Mouse (Mus musculus) cerebellum, adult 2 months (tissue): ENCODE results near the gene Itga2b.

ENCODE experiments used
- CTCF ChIP-seq: fragments of 200-500 bp; IDR thresholded peaks from 2 replicates; pipeline ENCODE4 v1.5.1; 2011; ENCODE audit warnings: low read depth, mild to moderate bottlenecking, control low read depth, low read length, moderate library complexity, borderline replicate concordance; ENCODE audit not compliant: insufficient read depth
- POLR2A ChIP-seq: fragments of 200-500 bp; IDR thresholded peaks from 2 replicates; pipeline ENCODE4 v1.6.1; 2011; ENCODE audit warnings: low read length, control low read depth, borderline replicate concordance; ENCODE audit not compliant: insufficient read depth

DNA sequence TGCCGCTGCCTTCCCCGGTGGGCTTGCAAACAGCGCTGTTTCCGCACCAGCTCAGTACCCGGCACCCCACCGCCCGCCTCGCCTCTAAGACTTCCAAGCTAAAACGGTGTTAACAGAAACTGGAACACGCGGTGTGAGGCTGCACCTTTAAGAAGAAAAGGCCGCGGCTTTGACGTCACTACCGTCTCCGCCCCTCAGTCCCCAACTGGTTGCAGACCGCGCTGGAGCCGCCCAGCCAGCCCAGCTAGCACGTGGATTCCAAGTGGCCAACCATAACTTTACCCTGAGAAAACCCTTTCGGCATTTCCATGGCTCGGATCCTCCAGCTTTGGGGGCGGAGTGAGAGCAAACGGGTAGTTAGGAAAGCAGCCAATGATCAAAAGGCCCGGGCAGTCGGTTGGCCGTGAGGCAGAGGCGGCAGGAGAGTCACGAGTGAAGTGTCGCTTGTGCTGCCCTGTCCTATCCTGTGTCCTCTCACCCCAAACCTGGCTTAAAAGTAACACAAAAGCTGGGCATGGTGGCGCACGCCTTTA, 61.5 kb downstream of the Itga2b start:
- TF ChIP-seq CTCF (no peak), POLR2A (peak; percentile 68; the same call in 1 of the 2 replicates)
